Mouse (Mus musculus) cerebellum, adult 9-10 months (tissue): Measurements from ENCODE around the gene Krtap5-3.
"Not testable (repeated sequence)": the region's sequence is repeated elsewhere in the genome, so short reads cannot be mapped to it uniquely, and the experiment has no call there.

ENCODE experiments used
- DNase-seq: peaks from one replicate; pipeline ENCODE4 v3.0.0; 2022

The Krtap5-3 gene

GRCm38 (mm10) chr7:142201064-142201463 lies at the start of gene Krtap5-3:
Krtap5-3 (plus strand) TSS chr7:142201364.
- no peak for DNase-seq

GRCm38 (mm10) chr7:142152191-142152590 lies 49.0 kb upstream of the Krtap5-3 start:
- no peak for DNase-seq

GRCm38 (mm10) chr7:142155308-142155707 lies 45.9 kb upstream of the Krtap5-3 start:
- DNase-seq = no peak

- DNase-seq = not testable (repeated sequence)
Measured at GRCm38 (mm10) chr7:142157013-142157412, 44.2 kb upstream of the Krtap5-3 start, which contains the start of gene Gm29735. Gm29735 (minus strand) TSS chr7:142157113.

- no peak for DNase-seq
Measured at GRCm38 (mm10) chr7:142159366-142159765, 41.8 kb upstream of the Krtap5-3 start.

- DNase-seq = not testable (repeated sequence)
Measured at GRCm38 (mm10) chr7:142165639-142166038, 35.5 kb upstream of the Krtap5-3 start, which contains the start of gene Gm4553. Gm4553 (minus strand) TSS chr7:142165739.

- DNase-seq = peak; percentile 0
Measured at GRCm38 (mm10) chr7:142169836-142170235, 31.3 kb upstream of the Krtap5-3 start.

- not testable (repeated sequence) for DNase-seq
Measured at GRCm38 (mm10) chr7:142175905-142176304, 25.3 kb upstream of the Krtap5-3 start, which contains the start of gene Krtap5-2. Krtap5-2 (minus strand) TSS chr7:142176005.

- no peak for DNase-seq
Measured at GRCm38 (mm10) chr7:142178685-142179084, 22.5 kb upstream of the Krtap5-3 start.

- DNase-seq = no peak
Measured at GRCm38 (mm10) chr7:142181021-142181420, 20.1 kb upstream of the Krtap5-3 start.

GRCm38 (mm10) chr7:142188156-142188555 lies 13.0 kb upstream of the Krtap5-3 start:
- no peak for DNase-seq

GRCm38 (mm10) chr7:142190289-142190688 lies 10.9 kb upstream of the Krtap5-3 start, which contains the start of gene Gm10153:
Gm10153 (minus strand) TSS chr7:142190389.
- DNase-seq = no peak

- DNase-seq = no peak
Measured at GRCm38 (mm10) chr7:142198748-142199147, 2.4 kb upstream of the Krtap5-3 start.

GRCm38 (mm10) chr7:142205488-142205887 lies 4.3 kb downstream of the Krtap5-3 start:
- no peak for DNase-seq

- DNase-seq = not testable (repeated sequence)
Measured at GRCm38 (mm10) chr7:142206891-142207290, 5.7 kb downstream of the Krtap5-3 start.

- no peak for DNase-seq
Measured at GRCm38 (mm10) chr7:142211559-142211958, 10.4 kb downstream of the Krtap5-3 start, which contains the start of gene Gm7579. Gm7579 (plus strand) TSS chr7:142211859.

- not testable (repeated sequence) for DNase-seq
Measured at GRCm38 (mm10) chr7:142212136-142212535, 11.0 kb downstream of the Krtap5-3 start.

GRCm38 (mm10) chr7:142224518-142224917 lies 23.4 kb downstream of the Krtap5-3 start:
- no peak for DNase-seq

GRCm38 (mm10) chr7:142229871-142230270 lies 28.7 kb downstream of the Krtap5-3 start, which contains the start of gene Krtap5-5:
Krtap5-5 (minus strand) TSS chr7:142229971.
- not testable (repeated sequence) for DNase-seq

GRCm38 (mm10) chr7:142231540-142231939 lies 30.4 kb downstream of the Krtap5-3 start:
- DNase-seq = no peak

GRCm38 (mm10) chr7:142240978-142241377 lies 39.8 kb downstream of the Krtap5-3 start, which contains the start of gene Gm40460:
Gm40460 (minus strand) TSS chr7:142241078.
- no peak for DNase-seq

GRCm38 (mm10) chr7:142249824-142250223 lies 48.7 kb downstream of the Krtap5-3 start:
- DNase-seq = peak; percentile 7
